Comparison of ENCODE assay signal across 17 mouse cellular contexts in the genomic region with DNA sequence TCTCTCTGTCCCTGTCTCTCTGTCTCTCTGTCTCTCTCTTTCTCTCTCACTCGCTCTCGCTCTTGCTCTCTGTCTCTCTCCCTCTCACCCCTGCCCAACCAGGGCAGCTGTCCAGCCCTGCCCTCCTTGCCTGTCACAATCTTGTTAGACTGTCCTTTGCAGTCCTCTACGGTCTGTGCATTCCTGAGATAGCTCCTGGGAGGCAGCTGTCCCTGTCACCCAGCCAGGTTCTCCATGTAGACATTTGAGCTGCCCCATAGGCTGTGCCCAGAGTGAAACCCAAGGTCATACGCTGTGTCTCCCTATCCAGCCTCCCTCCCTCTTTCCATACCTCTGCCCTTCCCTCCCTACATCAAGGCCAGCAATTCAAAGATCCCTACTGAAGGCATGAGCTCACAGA. TPM values are rescaled to one million over a fixed set of nuclear protein-coding genes. Genes with fewer than 3 reads are reported as not detected.
DNase-seq lines count a peak whose midpoint lies in the region; ATAC-seq lines count a peak whose summit lies in the region.
"Had no signal": no experiment of that assay in that cellular context is flagged by ENCODE, and none has a peak within 500 bp of the region (broad histone marks: within the 10 kb centered on the region; RNA-seq: fewer than 3 reads in every experiment).

No protein-coding gene starts in this region.

- H3K9ac ChIP-seq in embryonic facial prominence, embryonic 11.5 days (replicated peaks; ENCODE audit: low read length) = no peak overlapping the region
- no peak overlapping the region for H3K9ac ChIP-seq in heart, embryonic 15.5 days
- H3K9ac ChIP-seq in midbrain, embryonic 15.5 days = no peak overlapping the region
- H3K9ac ChIP-seq: hindbrain, embryonic 15.5 days; liver, postnatal 0 days had no signal

- no peaks in the 10 kb centered on the region for H3K27me3 ChIP-seq in embryonic facial prominence, embryonic 11.5 days (ENCODE audit: control insufficient read depth, insufficient read depth, low read length)
- peaks cover 5% of the 10 kb centered on the region; the same call in 1 of the 2 replicates for H3K27me3 ChIP-seq in embryonic facial prominence, embryonic 10.5 days (replicated peaks; ENCODE audit: low read depth, poor library complexity, severe bottlenecking)
- H3K27me3 ChIP-seq in heart, embryonic 15.5 days = no peaks in the 10 kb centered on the region
- no peaks in the 10 kb centered on the region for H3K27me3 ChIP-seq in midbrain, embryonic 15.5 days (replicated peaks)
- H3K27me3 ChIP-seq: hindbrain, embryonic 15.5 days had no signal

- no peak overlapping the region for H3K4me3 ChIP-seq in embryonic facial prominence, embryonic 11.5 days (ENCODE audit: low read depth, low read length)
- H3K4me3 ChIP-seq in embryonic facial prominence, embryonic 10.5 days = no peak overlapping the region
- no peak overlapping the region for H3K4me3 ChIP-seq in heart, embryonic 15.5 days
- no peak overlapping the region for H3K4me3 ChIP-seq in midbrain, embryonic 15.5 days
- H3K4me3 ChIP-seq: erythroblast, embryonic 14.5 days; hindbrain, embryonic 15.5 days; layer of hippocampus, adult 2 months had no signal

- H3K27ac ChIP-seq in embryonic facial prominence, embryonic 11.5 days (replicated peaks; ENCODE audit: low read depth, low read length) = no peak overlapping the region
- no peak overlapping the region for H3K27ac ChIP-seq in embryonic facial prominence, embryonic 10.5 days (replicated peaks)
- H3K27ac ChIP-seq in heart, embryonic 15.5 days = peak overlapping the region; percentile 76
- H3K27ac ChIP-seq in midbrain, embryonic 15.5 days = no peak overlapping the region
- H3K27ac ChIP-seq: hindbrain, embryonic 15.5 days; layer of hippocampus, adult 2 months had no signal

- intact Hi-C loops in gastrocnemius, postnatal 36 days (cut with DNase I) = no loop called here

- no peaks in the 10 kb centered on the region for H3K4me1 ChIP-seq in embryonic facial prominence, embryonic 11.5 days (ENCODE audit: control insufficient read depth, insufficient read depth, low read length)
- peaks cover 17% of the 10 kb centered on the region for H3K4me1 ChIP-seq in embryonic facial prominence, embryonic 10.5 days
- H3K4me1 ChIP-seq in heart, embryonic 15.5 days (replicated peaks) = peaks cover 22% of the 10 kb centered on the region
- H3K4me1 ChIP-seq in midbrain, embryonic 15.5 days = no peaks in the 10 kb centered on the region
- H3K4me1 ChIP-seq: hindbrain, embryonic 15.5 days had no signal

- H3K4me2 ChIP-seq in embryonic facial prominence, embryonic 11.5 days (ENCODE audit: low read depth, low read length) = no peak overlapping the region
- H3K4me2 ChIP-seq in heart, embryonic 15.5 days = no peak overlapping the region
- H3K4me2 ChIP-seq in midbrain, embryonic 15.5 days = no peak overlapping the region
- H3K4me2 ChIP-seq: hindbrain, embryonic 15.5 days had no signal

- WGBS in embryonic facial prominence, embryonic 11.5 days = 72% methylated on average over 4 of the region's 4 CpGs
- 76% methylated on average over 4 of the region's 4 CpGs for whole genome bisulfite sequencing in embryonic facial prominence, embryonic 10.5 days
- 28% methylated on average over 4 of the region's 4 CpGs for WGBS in heart, embryonic 15.5 days
- WGBS in midbrain, embryonic 15.5 days = 72% methylated on average over 4 of the region's 4 CpGs

- H3K36me3 ChIP-seq in embryonic facial prominence, embryonic 11.5 days (replicated peaks; ENCODE audit: control insufficient read depth, insufficient read depth, low read depth, low read length) = no peaks in the 10 kb centered on the region
- H3K36me3 ChIP-seq in embryonic facial prominence, embryonic 10.5 days (replicated peaks) = no peaks in the 10 kb centered on the region
- H3K36me3 ChIP-seq in heart, embryonic 15.5 days = no peaks in the 10 kb centered on the region
- H3K36me3 ChIP-seq in midbrain, embryonic 15.5 days (replicated peaks) = no peaks in the 10 kb centered on the region
- H3K36me3 ChIP-seq: hindbrain, embryonic 15.5 days had no signal

- ATAC-seq in embryonic facial prominence, embryonic 11.5 days (replicated peaks; ENCODE audit: insufficient number of reproducible peaks, low FRiP score, low TSS enrichment, low read depth) = peak; percentile 34; the same call in 1 of the 2 replicates
- ATAC-seq in heart, embryonic 15.5 days (replicated peaks; ENCODE audit: insufficient number of reproducible peaks, insufficient read depth, low FRiP score, low read depth) = peak; percentile 87
- ATAC-seq in midbrain, embryonic 15.5 days (replicated peaks) = no peak
- ATAC-seq: liver, postnatal 0 days had no signal

- no peak for DNase-seq in embryonic facial prominence, embryonic 11.5 days (ENCODE audit: low spot score)
- no peak for DNase-seq in embryonic facial prominence, embryonic 10.5 days (ENCODE audit: low spot score)
- peak; percentile 30 to 54 for DNase-seq in gastrocnemius, postnatal 36 days
- DNase-seq in mesoderm, embryonic 11.5 days (ENCODE audit: low read depth, low spot score) = peak; percentile 23
- DNase-seq in spleen, adult 18-20 months = no peak
- DNase-seq in cerebellum, postnatal 10 days = no peak
- DNase-seq: cerebellum, adult 11 months; kidney, adult 18-20 months; liver, postnatal 0 days; right cerebral cortex, postnatal 4 days had no signal

- no peaks in the 10 kb centered on the region for H3K9me3 ChIP-seq in embryonic facial prominence, embryonic 11.5 days (replicated peaks; ENCODE audit: control insufficient read depth, low read length)
- no peaks in the 10 kb centered on the region for H3K9me3 ChIP-seq in embryonic facial prominence, embryonic 10.5 days
- no peaks in the 10 kb centered on the region for H3K9me3 ChIP-seq in heart, embryonic 15.5 days (replicated peaks)
- H3K9me3 ChIP-seq in midbrain, embryonic 15.5 days = no peaks in the 10 kb centered on the region
- H3K9me3 ChIP-seq: hindbrain, embryonic 15.5 days had no signal

RNA-seq across cellular contexts. Expression of gene Myom3, which starts 13.2 kb away (rescaled TPM):
- 0.31 TPM in 1 of 2 replicates, not detected in the other for polyA plus RNA-seq in embryonic facial prominence, embryonic 11.5 days (2014; fragmentation: Nextera tagmentation; extraction: Ambion mirVana)
- polyA plus RNA-seq in embryonic facial prominence, embryonic 10.5 days (2016; fragmentation: Nextera tagmentation; extraction: Ambion mirVana) = not detected in 2 replicates
- 10 to 100 TPM; 23.1 to 57.4 TPM for total RNA-seq in gastrocnemius, postnatal 36 days (2021)
- polyA plus RNA-seq in heart, embryonic 15.5 days (2015; fragmentation: Nextera tagmentation; extraction: Ambion mirVana) = 0.20 and 0.52 TPM in 2 replicates
- 0.27 and 0.70 TPM in 2 replicates for polyA plus RNA-seq in midbrain, embryonic 15.5 days (2015; fragmentation: Nextera tagmentation; extraction: Ambion mirVana)
- total RNA-seq: megakaryocyte, adult 5-6 weeks had no signal
- polyA plus RNA-seq: erythroblast, embryonic 14.5 days had no signal

RNA-seq across cellular contexts. Expression of gene Il22ra1, which starts 44.7 kb away (rescaled TPM):
- polyA plus RNA-seq in embryonic facial prominence, embryonic 11.5 days (2014; fragmentation: Nextera tagmentation; extraction: Ambion mirVana) = not detected in 2 replicates
- 0.07 TPM in 1 of 2 replicates, not detected in the other for polyA plus RNA-seq in embryonic facial prominence, embryonic 10.5 days (2016; fragmentation: Nextera tagmentation; extraction: Ambion mirVana)
- not detected for total RNA-seq in gastrocnemius, postnatal 36 days (2021)
- 0.06 TPM in 2 replicates for polyA plus RNA-seq in heart, embryonic 15.5 days (2015; fragmentation: Nextera tagmentation; extraction: Ambion mirVana)
- polyA plus RNA-seq in midbrain, embryonic 15.5 days (2015; fragmentation: Nextera tagmentation; extraction: Ambion mirVana) = not detected in 2 replicates
- total RNA-seq: megakaryocyte, adult 5-6 weeks had no signal
- polyA plus RNA-seq: cortical plate, adult 2 months; hindbrain, embryonic 15.5 days had no signal

Comparison
In these comparisons a context has a peak if more than half of its experiments do, and no peak if none do; other contexts are left out.
1. DNase-seq: peak in gastrocnemius, postnatal 36 days (2 of 2) and mesoderm, embryonic 11.5 days (single experiment); none in embryonic facial prominence, embryonic 11.5 days (single experiment), embryonic facial prominence, embryonic 10.5 days (single experiment), spleen, adult 18-20 months (0 of 2) and cerebellum, postnatal 10 days (0 of 2).